Mouse (Mus musculus): ENCODE data around the gene Zfp691. TPM values are rescaled to one million over a fixed set of nuclear protein-coding genes. Genes with fewer than 3 reads are reported as not detected.

The Zfp691 gene
- total and polyA plus RNA-seq, 3 experiments = 6.7 to 9.9 TPM; not detected in 1

GRCm38 (mm10) chr4:119198105-119198504 lies 24.1 kb upstream of the Zfp691 start:
- no peak for DNase-seq (ENCODE audit: low read depth, low spot score)
- Histone ChIP-seq H3K36me3 (ENCODE audit: control insufficient read depth in 1 of 2, insufficient read depth in 2 of 2, low read length in 2 of 2) (peaks cover 0 to 22% of the 10 kb centered on the region in 2 experiments; a peak in 2 of 4 replicates), H3K4me1 (ENCODE audit: control insufficient read depth in 1 of 2, insufficient read depth in 2 of 2, low read length in 2 of 2) (peaks cover 12 to 19% of the 10 kb centered on the region in 2 experiments), H3K79me2 (ENCODE audit: control insufficient read depth, insufficient read depth, low read length, poor library complexity) (peaks cover 5% of the 10 kb centered on the region; the same call in 1 of the 2 replicates), H3K4me3 (ENCODE audit: control insufficient read depth in 1 of 2, insufficient read depth in 1 of 2, low read depth in 2 of 2, low read length in 2 of 2) (no peak overlapping the region), H3K27me3 (ENCODE audit: control insufficient read depth in 1 of 2, insufficient read depth in 2 of 2, low read length in 2 of 2) (no peaks in the 10 kb centered on the region), H3K9me3 (replicated peaks; ENCODE audit: insufficient read depth, low read length) (no peaks in the 10 kb centered on the region), H3K27ac (ENCODE audit: control insufficient read depth, low read depth, low read length) (no peak overlapping the region), H3K9ac (ENCODE audit: control insufficient read depth, low read depth, low read length, poor library complexity, severe bottlenecking) (no peak overlapping the region)
- TF ChIP-seq MYC (IDR thresholded peaks at IDR 0.05; ENCODE audit: low read depth, low read length) = no peak
- TF ChIP-seq BHLHE40 (IDR thresholded peaks at IDR 0.05; ENCODE audit: borderline replicate concordance, low read depth, low read length) = no peak
- TF ChIP-seq ZNF384 (IDR thresholded peaks at IDR 0.05; ENCODE audit: low read depth, low read length) = no peak
- no peak for TF ChIP-seq TBP (IDR thresholded peaks at IDR 0.05; ENCODE audit: low read depth, low read length)
- TF ChIP-seq USF1 (IDR thresholded peaks at IDR 0.05; ENCODE audit: low read depth, low read length) = no peak

- Histone ChIP-seq H3K9me3 (replicated peaks; ENCODE audit: insufficient read depth, low read length) (no peaks in the 10 kb centered on the region), H3K36me3 (ENCODE audit: control insufficient read depth in 1 of 2, insufficient read depth in 2 of 2, low read length in 2 of 2) (peaks cover 0 to 44% of the 10 kb centered on the region in 2 experiments; a peak in 2 of 4 replicates), H3K4me3 (ENCODE audit: control insufficient read depth in 1 of 2, insufficient read depth in 1 of 2, low read depth in 2 of 2, low read length in 2 of 2) (peak overlapping the region; percentile 84 to 88), H3K27me3 (ENCODE audit: control insufficient read depth in 1 of 2, insufficient read depth in 2 of 2, low read length in 2 of 2) (no peaks in the 10 kb centered on the region), H3K9ac (ENCODE audit: control insufficient read depth, low read depth, low read length, poor library complexity, severe bottlenecking) (peak overlapping the region; percentile 88), H3K4me1 (ENCODE audit: control insufficient read depth in 1 of 2, insufficient read depth in 2 of 2, low read length in 2 of 2) (peaks cover 19 to 33% of the 10 kb centered on the region in 2 experiments), H3K79me2 (ENCODE audit: control insufficient read depth, insufficient read depth, low read length, poor library complexity) (peaks cover 5% of the 10 kb centered on the region; the same call in 1 of the 2 replicates), H3K27ac (ENCODE audit: control insufficient read depth, low read depth, low read length) (no peak overlapping the region)
- DNase-seq (ENCODE audit: low read depth, low spot score) = no peak
- TF ChIP-seq MAX (IDR thresholded peaks at IDR 0.05; ENCODE audit: low read length) = no peak
- 0 out of 2 replicates have a peak, but pooled peaks have one; percentile 14 for TF ChIP-seq SIN3A (IDR thresholded peaks at IDR 0.05; ENCODE audit: low read length)
- no peak for TF ChIP-seq CHD2 (IDR thresholded peaks at IDR 0.05; ENCODE audit: low read length)
- no peak for TF ChIP-seq EP300 (IDR thresholded peaks at IDR 0.05; ENCODE audit: low read depth in 1 of 2, low read length in 2 of 2)
- TF ChIP-seq JUND (IDR thresholded peaks at IDR 0.05; ENCODE audit: low read depth, low read length) = no peak
- no peak for TF ChIP-seq ZKSCAN1 (IDR thresholded peaks at IDR 0.05; ENCODE audit: low read depth, low read length)
- no peak for TF ChIP-seq TBP (IDR thresholded peaks at IDR 0.05; ENCODE audit: low read depth, low read length)
- TF ChIP-seq ZNF384 (IDR thresholded peaks at IDR 0.05; ENCODE audit: low read depth, low read length) = peak; percentile 52; the same call in 1 of the 2 replicates
- TF ChIP-seq POLR2AphosphoS5 (IDR thresholded peaks at IDR 0.05; ENCODE audit: borderline replicate concordance, low read depth, low read length) = no peak
- no peak for TF ChIP-seq CHD1 (IDR thresholded peaks at IDR 0.05; ENCODE audit: low read depth, low read length)
- no peak for TF ChIP-seq SMC3 (IDR thresholded peaks at IDR 0.05; ENCODE audit: low read depth, low read length)
- no peak for TF ChIP-seq HCFC1 (IDR thresholded peaks at IDR 0.05; ENCODE audit: low read depth, low read length)
- no peak for TF ChIP-seq ELF1 (IDR thresholded peaks at IDR 0.05; ENCODE audit: low read depth, low read length)
- TF ChIP-seq TAL1 (IDR thresholded peaks at IDR 0.05; ENCODE audit: low read length) = no peak
- no peak for TF ChIP-seq KAT2A (conservative IDR thresholded peaks at IDR 0.05; ENCODE audit: low read depth, low read length)
Observed at GRCm38 (mm10) chr4:119195582-119196320, 21.8 kb upstream of the Zfp691 start.
